Mouse (Mus musculus): ENCODE measurements around the gene Trp53bp1. TPM values are rescaled to one million over a fixed set of nuclear protein-coding genes. Genes with fewer than 3 reads are reported as not detected.

The Trp53bp1 gene
- total RNA-seq, 2 experiments from 2014 or later = 12.1 to 17.3 TPM

GRCm38 (mm10) chr2:121169902-121170301, 101.3 kb downstream of the Trp53bp1 start:
- peak; percentile 29 for DNase-seq
- intact Hi-C loops (cut with DNase I; ENCODE audit: low total_unique reads) = no loop called here

DNA sequence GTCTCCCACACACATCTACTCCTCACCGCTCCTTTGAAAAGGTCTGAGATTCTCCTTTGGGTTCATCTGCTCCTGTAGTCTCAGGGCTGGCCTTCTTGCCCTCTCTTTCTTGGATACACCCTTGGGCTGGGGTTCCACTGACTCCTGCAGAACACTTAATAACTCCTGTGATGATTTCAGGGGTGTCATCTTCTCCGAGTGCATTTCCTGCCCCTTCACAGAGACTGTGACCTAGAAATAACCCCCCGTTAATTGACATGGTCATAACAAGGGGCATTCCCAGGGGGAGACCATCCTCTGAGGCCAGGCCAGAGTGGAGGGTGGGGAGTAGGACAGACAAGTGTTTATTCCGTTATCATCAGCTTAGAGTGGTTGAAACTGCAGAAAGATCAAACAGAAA, 102.0 kb downstream of the Trp53bp1 start:
- intact Hi-C loops (cut with DNase I; ENCODE audit: low total_unique reads) = no loop called here
- no peak for DNase-seq

- intact Hi-C loops (cut with DNase I; ENCODE audit: low total_unique reads) = no loop called here
- no peak for DNase-seq
These were observed 118.1 kb downstream of the Trp53bp1 start for GRCm38 (mm10) chr2:121153100-121153499.

- DNase-seq = no peak
- intact Hi-C loops (cut with DNase I; ENCODE audit: low total_unique reads) = no loop called here
These were observed 121.5 kb downstream of the Trp53bp1 start for GRCm38 (mm10) chr2:121149679-121150078.

Other genes with a start within 250 kb of the Trp53bp1 start
- gene Epb42, start 234.3 kb downstream of the Trp53bp1 start, total RNA-seq (2021) = not detected
- gene Tgm5, start 185.6 kb downstream of the Trp53bp1 start, total RNA-seq (2021) = not detected
- gene Tgm7, start 161.6 kb downstream of the Trp53bp1 start, total RNA-seq (2021) = not detected
- 10 to 100 TPM; 12.7 to 13.5 TPM for gene Adal, start 131.0 kb downstream of the Trp53bp1 start, total RNA-seq (2021)
- 1 to 10 TPM; 4.6 to 4.7 TPM for gene Lcmt2, start 130.8 kb downstream of the Trp53bp1 start, total RNA-seq (2021)
- 1 to 10 TPM; 7.9 to 8.9 TPM for gene Tubgcp4, start 100.8 kb downstream of the Trp53bp1 start, total RNA-seq (2021)
- gene Zscan29, start 100.3 kb downstream of the Trp53bp1 start, total RNA-seq (2021) = 1 to 10 TPM; 4.5 to 5.1 TPM
- 1 to 10 TPM; 7.5 to 9.3 TPM for gene Map1a, start 18.2 kb upstream of the Trp53bp1 start, total RNA-seq (2021)
- 10 to 100 TPM; 30.8 to 34.8 TPM for gene Ppip5k1, start 84.0 kb upstream of the Trp53bp1 start, total RNA-seq (2021)
- under 1 TPM in 1 of 2 experiments, not detected in 1; 0.44 TPM for gene Ckmt1, start 86.3 kb upstream of the Trp53bp1 start, total RNA-seq (2021)
- not detected for gene Strc, start 115.8 kb upstream of the Trp53bp1 start, total RNA-seq (2021)
- 10 to 100 TPM; 64.0 to 86.2 TPM for gene Pdia3, start 142.4 kb upstream of the Trp53bp1 start, total RNA-seq (2021)
- gene Catsper2, start 142.4 kb upstream of the Trp53bp1 start, total RNA-seq (2021) = 1 to 10 TPM; 2.1 to 2.4 TPM
- not detected for gene Ell3, start 172.9 kb upstream of the Trp53bp1 start, total RNA-seq (2021)
- gene Serf2, start 177.8 kb upstream of the Trp53bp1 start, total RNA-seq (2021) = 100 to 1,000 TPM; 363 to 364 TPM
- 10 to 100 TPM; 15.2 to 22.0 TPM for gene Hypk, start 181.9 kb upstream of the Trp53bp1 start, total RNA-seq (2021)
- not detected for gene Serinc4, start 185.4 kb upstream of the Trp53bp1 start, total RNA-seq (2021)
- 10 to 100 TPM; 21.5 to 23.0 TPM for gene Mfap1b, start 202.7 kb upstream of the Trp53bp1 start, total RNA-seq (2021)
- gene Mfap1a, start 235.3 kb upstream of the Trp53bp1 start, total RNA-seq (2021) = 10 to 100 TPM; 14.5 to 15.4 TPM
- gene Wdr76, start 235.3 kb upstream of the Trp53bp1 start, total RNA-seq (2021) = 1 to 10 TPM; 1.8 to 2.0 TPM